Mouse (Mus musculus) lung, adult 2 months (tissue): ENCODE measurements around the gene Nrip3. TPM values are rescaled to one million over a fixed set of nuclear protein-coding genes. Genes with fewer than 3 reads are reported as not detected.

ENCODE experiments used
- DNase-seq: peaks from one replicate; pipeline ENCODE4 v3.0.0; 2022
- H3K4me1 ChIP-seq: fragments of 200-500 bp; 2 replicates; pipeline ENCODE4 v1.6.1; 2011; ENCODE audit warnings: low read length; ENCODE audit not compliant: control insufficient read depth, insufficient read depth
- H3K4me3 ChIP-seq: fragments of 200-500 bp; replicated peaks from 2 replicates; pipeline ENCODE3; 2011; ENCODE audit warnings: low read depth, mild to moderate bottlenecking, control low read depth, low read length; ENCODE audit errors: extremely low read depth
- CTCF ChIP-seq: fragments of 200-500 bp; IDR thresholded peaks from 2 replicates; pipeline ENCODE4 v1.5.1; 2011; ENCODE audit warnings: mild to moderate bottlenecking, low read length, control low read depth; ENCODE audit not compliant: insufficient read depth
- POLR2A ChIP-seq: fragments of 200-500 bp; IDR thresholded peaks from 2 replicates; pipeline ENCODE4 v1.6.1; 2011; ENCODE audit warnings: low read depth, mild to moderate bottlenecking, control low read depth, low read length, borderline replicate concordance; ENCODE audit errors: extremely low read depth
- WGBS: fragments of 180-500 bp; shearing (Covaris S2); methylation state at CpG from one replicate; pipeline ENCODE4 v1.1.7; 2018; 5-methylcytosine and 5-hydroxymethylcytosine counted together
- polyA plus RNA-seq: library from polyadenylated mRNA; depleted of rRNA; stranded (reverse); fragments of >200 nt; gene quantifications from 2 replicates; pipeline ENCODE4 v1.2.3, GENCODE M21; 2012; rRNA removed

The Nrip3 gene
- polyA plus RNA-seq, 1 experiment: 0.05 TPM

GRCm38 (mm10) chr7:109712198-109712597, 69.6 kb downstream of the Nrip3 start:
- peaks cover 6% of the 10 kb centered on the region; the same call in 1 of the 2 replicates for H3K4me1 ChIP-seq
- 86% methylated on average over 7 of the region's 7 CpGs for WGBS
- no peak for DNase-seq
- TF ChIP-seq CTCF: no peak
- TF ChIP-seq POLR2A: no peak
- no peak overlapping the region for H3K4me3 ChIP-seq

- TF ChIP-seq POLR2A (no peak), CTCF (no peak)
Observed at GRCm38 (mm10) chr7:109710069-109710468, 71.8 kb downstream of the Nrip3 start.

GRCm38 (mm10) chr7:109708961-109709382, 72.9 kb downstream of the Nrip3 start:
- DNase-seq: peak; percentile 45
- TF ChIP-seq CTCF: no peak
- TF ChIP-seq POLR2A: no peak
- H3K4me1 ChIP-seq: peaks cover 12% of the 10 kb centered on the region
- 51% methylated on average over 3 of the region's 3 CpGs for WGBS
- no peak overlapping the region for H3K4me3 ChIP-seq

More at GRCm38 (mm10) chr7:109710069-109710468, 71.8 kb downstream of the Nrip3 start:
- Histone ChIP-seq H3K4me3 (no peak overlapping the region), H3K4me1 (peaks cover 9% of the 10 kb centered on the region; the same call in 1 of the 2 replicates)
- no peak for DNase-seq
- WGBS: 33% methylated on average over 1 of the region's 1 CpGs

Other genes with a start within 250 kb of the Nrip3 start
- gene St5, start 78.4 kb downstream of the Nrip3 start, polyA plus RNA-seq: 89.9 and 123 TPM in 2 replicates
- gene Akip1, start 78.3 kb downstream of the Nrip3 start, polyA plus RNA-seq: 16.3 and 18.3 TPM in 2 replicates
- gene BC051019, start 58.2 kb downstream of the Nrip3 start, polyA plus RNA-seq: 17.8 and 19.7 TPM in 2 replicates
- gene Ascl3, start 50.3 kb downstream of the Nrip3 start, polyA plus RNA-seq: 0.38 and 0.62 TPM in 2 replicates
- 45.4 and 60.4 TPM in 2 replicates for gene Tmem9b, start 29.1 kb downstream of the Nrip3 start, polyA plus RNA-seq
- 16.7 and 21.8 TPM in 2 replicates for gene Scube2, start 83.7 kb upstream of the Nrip3 start, polyA plus RNA-seq
- gene Dennd5a, start 178.4 kb upstream of the Nrip3 start, polyA plus RNA-seq: 122 and 134 TPM in 2 replicates
- 23.8 and 26.8 TPM in 2 replicates for gene Tmem41b, start 204.9 kb upstream of the Nrip3 start, polyA plus RNA-seq
- 20.9 and 23.6 TPM in 2 replicates for gene Ipo7, start 236.2 kb upstream of the Nrip3 start, polyA plus RNA-seq